ENCODE assay signal across 23 mouse cellular contexts in genomic region chr1:194991654-194992053, GRCm38 (mm10).
"Had no signal": no experiment of that assay in that cellular context is flagged by ENCODE, and none has a peak within 500 bp of the region (broad histone marks: within the 10 kb centered on the region; RNA-seq: fewer than 3 reads in every experiment).

No protein-coding gene starts in this region.

- H3K36me3 ChIP-seq: heart, embryonic 13.5 days; heart, embryonic 15.5 days; hindbrain, embryonic 10.5 days; hindbrain, embryonic 13.5 days; hindbrain, embryonic 15.5 days; limb, embryonic 13.5 days; limb, embryonic 15.5 days; liver, embryonic 12.5 days had no signal

- H3K4me1 ChIP-seq: hindbrain, embryonic 10.5 days; hindbrain, embryonic 13.5 days; hindbrain, embryonic 15.5 days; limb, embryonic 13.5 days; limb, embryonic 15.5 days had no signal

- H3K9ac ChIP-seq: forebrain, postnatal 0 days; heart, embryonic 13.5 days; heart, embryonic 15.5 days; hindbrain, embryonic 13.5 days; hindbrain, embryonic 15.5 days; limb, embryonic 13.5 days; limb, embryonic 15.5 days; liver, embryonic 12.5 days; liver, embryonic 14.5 days had no signal

- H3K4me3 ChIP-seq: heart, embryonic 13.5 days; heart, embryonic 15.5 days; hindbrain, embryonic 10.5 days; hindbrain, embryonic 13.5 days; hindbrain, embryonic 15.5 days; limb, embryonic 13.5 days; limb, embryonic 15.5 days; liver, embryonic 12.5 days had no signal

- H3K27ac ChIP-seq: heart, embryonic 13.5 days; heart, embryonic 15.5 days; hindbrain, embryonic 10.5 days; hindbrain, embryonic 13.5 days; hindbrain, embryonic 15.5 days; hindbrain, postnatal 0 days; kidney, postnatal 0 days; limb, embryonic 13.5 days; limb, embryonic 15.5 days; liver, embryonic 12.5 days; liver, embryonic 14.5 days had no signal

- DNase-seq: forebrain, postnatal 0 days; gastrocnemius, postnatal 14 days; gastrocnemius, postnatal 36 days; heart, postnatal 4 days; kidney, adult 11 months; kidney, adult 8-10 months; kidney, postnatal 14 days; kidney, postnatal 36 days; layer of hippocampus, adult 9-11 months; layer of hippocampus, postnatal 36 days; left cerebral cortex, postnatal 4 days had no signal

- H3K4me2 ChIP-seq: heart, embryonic 11.5 days; heart, embryonic 13.5 days; heart, embryonic 15.5 days; hindbrain, embryonic 13.5 days; hindbrain, embryonic 15.5 days; limb, embryonic 13.5 days; limb, embryonic 15.5 days; liver, embryonic 12.5 days had no signal

- H3K27me3 ChIP-seq: heart, embryonic 13.5 days; heart, embryonic 15.5 days; hindbrain, embryonic 13.5 days; hindbrain, embryonic 15.5 days; limb, embryonic 13.5 days; limb, embryonic 15.5 days; liver, embryonic 12.5 days had no signal

- H3K9me3 ChIP-seq: heart, embryonic 13.5 days; heart, embryonic 15.5 days; hindbrain, embryonic 10.5 days; hindbrain, embryonic 13.5 days; hindbrain, embryonic 15.5 days; limb, embryonic 13.5 days; limb, embryonic 15.5 days; liver, embryonic 12.5 days had no signal

- ATAC-seq: forebrain, postnatal 0 days; hindbrain, postnatal 0 days; liver, embryonic 12.5 days had no signal
